Mouse (Mus musculus): ENCODE results near the gene Pigz. TPM values are rescaled to one million over a fixed set of nuclear protein-coding genes. Genes with fewer than 3 reads are reported as not detected.
A peak's percentile ranks its signal among the peaks of the same experiment; 100 is the strongest.

Pigz gene
- total and polyA plus RNA-seq, 3 experiments, result 0.23 to 0.28 TPM; not detected in 1

DNA sequence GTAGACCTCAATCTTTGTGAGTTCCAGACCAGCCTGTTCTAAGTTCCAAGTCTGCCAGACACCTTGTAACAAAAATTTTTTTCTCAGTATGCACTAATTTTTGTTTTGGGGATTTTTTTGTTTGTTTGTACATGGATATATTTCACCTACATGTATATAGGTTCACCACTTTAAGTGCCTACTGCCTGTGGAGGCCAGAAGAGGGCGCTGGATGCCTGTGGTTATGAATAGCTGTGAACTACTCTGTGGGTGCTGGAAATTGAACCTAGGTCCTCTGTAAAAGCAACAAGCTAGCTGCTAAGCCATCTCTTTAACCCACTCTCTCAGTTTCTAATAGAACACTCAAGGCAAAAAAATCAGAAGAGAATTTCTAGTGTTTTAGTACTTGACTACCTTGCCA, 58.4 kb downstream of the Pigz start:
- H3K79me2 ChIP-seq (ENCODE audit: control insufficient read depth, insufficient read depth, low read length, poor library complexity), result peaks cover 8% of the 10 kb centered on the region; the same call in 1 of the 2 replicates
- no peaks in the 10 kb centered on the region for H3K4me1 ChIP-seq (ENCODE audit: control insufficient read depth in 1 of 2, insufficient read depth in 2 of 2, low read length in 2 of 2)
- H3K9me3 ChIP-seq (replicated peaks; ENCODE audit: insufficient read depth, low read length), result no peaks in the 10 kb centered on the region
- H3K4me3 ChIP-seq (ENCODE audit: control insufficient read depth in 1 of 2, insufficient read depth in 1 of 2, low read depth in 2 of 2, low read length in 2 of 2), result no peak overlapping the region
- H3K27me3 ChIP-seq (ENCODE audit: control insufficient read depth in 1 of 2, insufficient read depth in 2 of 2, low read length in 2 of 2), result no peaks in the 10 kb centered on the region
- no peak for TF ChIP-seq TAL1 (IDR thresholded peaks at IDR 0.05; ENCODE audit: low read length)
- peak; percentile 31 for TF ChIP-seq SMC3 (IDR thresholded peaks at IDR 0.05; ENCODE audit: low read depth, low read length)
- no peak for TF ChIP-seq BHLHE40 (IDR thresholded peaks at IDR 0.05; ENCODE audit: borderline replicate concordance, low read depth, low read length)
- TF ChIP-seq RAD21 (IDR thresholded peaks at IDR 0.05; ENCODE audit: low read depth, low read length), result peak; percentile 53
- TF ChIP-seq CTCF (IDR thresholded peaks at IDR 0.05 in 2 of 3, conservative IDR thresholded peaks at IDR 0.05 in 1 of 3; ENCODE audit: control insufficient read depth in 1 of 3, insufficient read depth in 1 of 3, low read depth in 2 of 3, low read length in 3 of 3, poor library complexity in 1 of 3, severe bottlenecking in 1 of 3), result peak; percentile 49 to 67 (median 57)
- no peak overlapping the region for H3K27ac ChIP-seq (ENCODE audit: control insufficient read depth, low read depth, low read length)
- peaks cover 0 to 19% of the 10 kb centered on the region in 2 experiments; a peak in 2 of 4 replicates for H3K36me3 ChIP-seq (ENCODE audit: control insufficient read depth in 1 of 2, insufficient read depth in 2 of 2, low read length in 2 of 2)
- DNase-seq (ENCODE audit: low read depth, low spot score), result peak; percentile 69
- H3K9ac ChIP-seq (ENCODE audit: control insufficient read depth, low read depth, low read length, poor library complexity, severe bottlenecking), result no peak overlapping the region

- H3K79me2 ChIP-seq (ENCODE audit: control insufficient read depth, insufficient read depth, low read length, poor library complexity), result peaks cover 17% of the 10 kb centered on the region
- no peak for DNase-seq (ENCODE audit: low read depth, low spot score)
- H3K27me3 ChIP-seq (ENCODE audit: control insufficient read depth in 1 of 2, insufficient read depth in 2 of 2, low read length in 2 of 2), result no peaks in the 10 kb centered on the region
- H3K36me3 ChIP-seq (ENCODE audit: control insufficient read depth in 1 of 2, insufficient read depth in 2 of 2, low read length in 2 of 2), result peaks cover 0 to 14% of the 10 kb centered on the region in 2 experiments; a peak in 2 of 4 replicates
- no peaks in the 10 kb centered on the region for H3K9me3 ChIP-seq (replicated peaks; ENCODE audit: insufficient read depth, low read length)
- TF ChIP-seq GABPA (IDR thresholded peaks at IDR 0.05; ENCODE audit: low read depth, low read length), result no peak
- TF ChIP-seq BHLHE40 (IDR thresholded peaks at IDR 0.05; ENCODE audit: borderline replicate concordance, low read depth, low read length), result no peak
- no peak for TF ChIP-seq MAFK (IDR thresholded peaks at IDR 0.05; ENCODE audit: borderline replicate concordance, low read depth, low read length)
- TF ChIP-seq POLR2AphosphoS5 (IDR thresholded peaks at IDR 0.05; ENCODE audit: borderline replicate concordance, low read depth, low read length), result no peak
- no peak for TF ChIP-seq CHD2 (IDR thresholded peaks at IDR 0.05; ENCODE audit: low read length)
- no peak for TF ChIP-seq ELF1 (IDR thresholded peaks at IDR 0.05; ENCODE audit: low read depth, low read length)
- no peak for TF ChIP-seq TAL1 (IDR thresholded peaks at IDR 0.05; ENCODE audit: low read length)
- TF ChIP-seq NRF1 (IDR thresholded peaks at IDR 0.05; ENCODE audit: insufficient read depth, low read depth, low read length, poor library complexity, severe bottlenecking), result no peak
- no peak for TF ChIP-seq ZKSCAN1 (IDR thresholded peaks at IDR 0.05; ENCODE audit: low read depth, low read length)
- TF ChIP-seq ZMIZ1 (IDR thresholded peaks at IDR 0.05; ENCODE audit: low read depth, low read length), result no peak
- no peak for TF ChIP-seq E2F4 (IDR thresholded peaks at IDR 0.05; ENCODE audit: borderline replicate concordance, low read depth, low read length)
- no peak for TF ChIP-seq SIN3A (IDR thresholded peaks at IDR 0.05; ENCODE audit: low read length)
- TF ChIP-seq NELFE (IDR thresholded peaks at IDR 0.05; ENCODE audit: low read depth, low read length), result no peak
- TF ChIP-seq KAT2A (conservative IDR thresholded peaks at IDR 0.05; ENCODE audit: low read depth, low read length), result no peak
- no peak overlapping the region for H3K4me3 ChIP-seq (ENCODE audit: control insufficient read depth in 1 of 2, insufficient read depth in 1 of 2, low read depth in 2 of 2, low read length in 2 of 2)
- H3K4me1 ChIP-seq (ENCODE audit: control insufficient read depth in 1 of 2, insufficient read depth in 2 of 2, low read length in 2 of 2), result no peaks in the 10 kb centered on the region
- H3K27ac ChIP-seq (ENCODE audit: control insufficient read depth, low read depth, low read length), result no peak overlapping the region
- H3K9ac ChIP-seq (ENCODE audit: control insufficient read depth, low read depth, low read length, poor library complexity, severe bottlenecking), result no peak overlapping the region
Observed at GRCm38 (mm10) chr16:31993195-31993594, 59.5 kb downstream of the Pigz start.

Measured in MEL (cell line).